Mouse (Mus musculus): ENCODE measurements around the gene Zfpl1. TPM values are rescaled to one million over a fixed set of nuclear protein-coding genes. Genes with fewer than 3 reads are reported as not detected.

Zfpl1 gene
- polyA plus RNA-seq, 1 experiment from 2014 or later, result 82.5 TPM

DNA sequence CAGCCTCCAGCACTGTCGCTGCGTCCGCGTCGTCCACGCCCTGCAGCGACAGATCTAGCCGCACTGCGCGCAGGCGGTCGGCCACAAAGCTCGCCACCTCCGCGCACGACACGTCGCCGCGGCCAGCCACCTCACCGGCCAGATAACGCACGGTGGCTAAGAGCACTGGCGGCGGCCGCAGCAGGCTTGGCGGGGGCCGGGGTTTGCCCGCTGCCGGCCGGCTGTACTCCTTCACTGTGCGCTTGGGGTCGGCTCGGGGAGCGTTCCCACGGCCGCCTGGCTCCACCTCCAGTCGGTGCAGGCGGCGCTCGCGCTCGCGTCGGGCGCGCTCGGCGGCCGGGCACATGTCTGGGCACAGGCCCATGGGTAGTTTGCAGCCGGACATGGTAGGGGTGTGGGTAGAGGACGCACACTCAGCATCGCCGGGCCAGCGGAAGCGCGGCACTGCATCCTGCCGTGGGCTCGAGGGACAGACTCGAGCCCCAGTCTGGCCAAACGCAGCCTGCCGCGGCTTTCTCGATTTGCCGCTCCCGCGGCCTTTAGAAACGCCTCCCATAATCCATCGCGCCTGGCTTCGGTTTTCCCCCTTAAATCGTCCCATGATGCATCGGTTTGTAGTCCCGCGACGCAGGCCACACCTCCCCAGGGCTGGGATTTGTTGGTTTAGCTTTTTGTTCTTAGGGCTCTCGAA, 33.4 kb upstream of the Zfpl1 start, which contains the start of gene Sac3d1:
TSS of gene Sac3d1 (minus strand) at position 665 of the 691 bp plus-strand sequence.
- H3K27ac ChIP-seq, result peak within 1 kb of the TSS; percentile 95
- H3K27me3 ChIP-seq, result no peaks in the 10 kb centered on the region
- peak within 1 kb of the TSS; percentile 89 for H3K4me3 ChIP-seq
- ATAC-seq (ENCODE audit: low FRiP score), result peak; percentile 91
- no peaks in the 10 kb centered on the region for H3K9me3 ChIP-seq
- H3K4me2 ChIP-seq, result peak within 1 kb of the TSS; percentile 93
- H3K4me1 ChIP-seq (replicated peaks), result peaks cover 30% of the 10 kb centered on the region
- under 1% methylated on average over 77 of the region's 77 CpGs for WGBS
- peak within 1 kb of the TSS; percentile 89 for H3K9ac ChIP-seq
- H3K36me3 ChIP-seq, result peaks cover 50% of the 10 kb centered on the region

DNA sequence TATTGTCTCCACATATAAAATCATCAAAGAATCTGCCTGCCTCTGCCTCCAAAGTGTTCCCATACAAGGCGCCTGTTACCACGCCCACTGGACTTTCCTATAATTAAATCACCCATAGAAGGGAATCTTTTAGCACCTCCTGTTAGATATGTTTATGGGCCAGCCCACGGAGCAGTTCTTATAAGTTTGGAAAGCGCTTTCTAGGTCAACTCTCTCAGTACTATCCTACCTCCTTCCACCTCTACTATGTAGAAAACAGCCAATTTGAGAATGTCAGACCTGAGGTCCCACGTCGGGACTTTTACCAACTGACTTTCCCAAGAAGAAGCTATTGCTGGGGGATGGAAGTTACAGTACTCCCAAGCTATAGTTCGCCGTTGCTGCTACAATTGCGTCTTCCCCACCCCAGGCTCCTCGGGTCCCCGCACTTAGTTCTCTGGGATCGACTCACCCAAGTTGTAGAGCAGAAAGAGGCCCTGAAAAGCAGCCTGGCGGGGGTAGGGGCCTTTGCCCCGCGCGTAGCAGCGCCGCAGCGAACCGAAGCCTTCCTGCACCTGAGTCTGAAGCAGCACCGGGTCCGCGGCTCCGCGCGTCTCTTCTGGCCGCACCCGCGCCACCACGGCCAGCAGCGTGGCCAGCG, 32.7 kb upstream of the Zfpl1 start:
- peak overlapping the region; percentile 93 for H3K4me2 ChIP-seq
- H3K9me3 ChIP-seq, result no peaks in the 10 kb centered on the region
- ATAC-seq (ENCODE audit: low FRiP score), result no peak
- WGBS, result 6% methylated on average over 32 of the region's 32 CpGs
- peak overlapping the region; percentile 95 for H3K27ac ChIP-seq
- H3K4me3 ChIP-seq, result peak overlapping the region; percentile 89
- peaks cover 30% of the 10 kb centered on the region for H3K4me1 ChIP-seq (replicated peaks)
- peaks cover 57% of the 10 kb centered on the region for H3K36me3 ChIP-seq
- peak overlapping the region; percentile 89 for H3K9ac ChIP-seq
- H3K27me3 ChIP-seq, result no peaks in the 10 kb centered on the region

DNA sequence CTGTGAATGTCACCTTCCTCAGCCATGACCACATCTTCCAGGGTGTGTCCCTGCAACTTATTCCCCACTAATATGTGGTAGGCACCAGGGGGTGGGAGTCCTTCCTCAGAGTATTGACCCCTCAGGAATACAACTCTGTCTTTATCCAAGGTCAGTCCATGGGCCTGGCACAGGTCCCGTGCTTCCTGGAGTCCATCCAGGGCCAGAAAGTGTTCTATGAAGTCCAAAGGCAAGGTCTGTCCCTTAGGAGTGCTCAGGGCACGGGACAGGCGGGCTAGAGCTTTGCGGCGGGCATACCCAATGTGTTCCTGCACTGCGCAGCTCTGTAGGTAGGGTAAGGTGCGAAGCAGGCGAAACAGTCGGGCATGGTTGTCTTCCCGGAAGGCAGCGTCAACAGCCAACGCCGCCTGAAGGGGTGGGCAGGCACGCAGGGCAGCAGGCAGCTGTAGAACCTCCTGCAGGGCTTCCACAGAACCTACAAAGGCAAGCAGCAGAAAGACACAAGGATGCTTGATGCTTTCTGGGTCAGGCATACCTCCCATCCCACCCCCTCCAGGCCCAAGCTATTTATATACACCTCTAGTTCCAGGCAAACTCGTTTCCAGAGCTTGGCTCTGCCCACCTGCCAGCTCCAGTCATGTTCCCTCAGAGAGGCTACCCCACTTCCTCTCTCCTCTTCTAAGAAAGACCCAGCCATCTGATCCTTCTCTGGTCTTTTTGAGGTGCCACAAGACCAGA, 31.5 kb upstream of the Zfpl1 start:
- H3K9me3 ChIP-seq, result no peaks in the 10 kb centered on the region
- whole genome bisulfite sequencing, result 89% methylated on average over 15 of the region's 15 CpGs
- peak overlapping the region; percentile 93 for H3K4me2 ChIP-seq
- peak overlapping the region; percentile 89 for H3K9ac ChIP-seq
- peaks cover 30% of the 10 kb centered on the region for H3K4me1 ChIP-seq (replicated peaks)
- no peaks in the 10 kb centered on the region for H3K27me3 ChIP-seq
- no peak for ATAC-seq (ENCODE audit: low FRiP score)
- H3K36me3 ChIP-seq, result peaks cover 54% of the 10 kb centered on the region
- H3K27ac ChIP-seq, result no peak overlapping the region
- H3K4me3 ChIP-seq, result peak overlapping the region; percentile 89; the same call in 1 of the 2 replicates

DNA sequence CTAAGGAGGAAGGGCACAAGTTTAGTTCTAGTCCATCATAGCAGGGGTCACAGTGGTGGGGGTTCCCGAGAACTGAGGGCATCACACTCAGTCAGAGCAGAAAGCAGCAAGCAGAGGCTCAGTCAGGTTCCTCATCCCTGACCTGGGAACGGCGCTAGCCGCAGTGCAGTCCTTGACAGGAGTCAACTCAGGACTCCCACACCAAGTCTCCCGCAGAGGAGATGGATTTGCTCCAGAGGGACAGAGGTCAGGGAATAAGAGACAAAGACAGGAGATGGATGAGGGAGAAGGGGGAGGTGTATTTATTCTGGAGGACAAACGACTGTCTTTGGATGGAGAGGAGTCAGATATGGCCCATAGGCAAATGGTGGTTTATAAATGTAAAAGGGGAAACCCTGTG, 28.4 kb upstream of the Zfpl1 start:
- H3K36me3 ChIP-seq, result peaks cover 38% of the 10 kb centered on the region
- no peaks in the 10 kb centered on the region for H3K9me3 ChIP-seq
- H3K4me3 ChIP-seq, result no peak overlapping the region
- 0 out of 2 replicates have a peak overlapping the region, but pooled peaks have one; percentile 24 for H3K9ac ChIP-seq
- H3K4me1 ChIP-seq (replicated peaks), result peaks cover 17% of the 10 kb centered on the region
- no peak overlapping the region for H3K27ac ChIP-seq
- no peak for ATAC-seq (ENCODE audit: low FRiP score)
- H3K27me3 ChIP-seq, result no peaks in the 10 kb centered on the region
- WGBS, result 56% methylated on average over 6 of the region's 6 CpGs
- no peak overlapping the region for H3K4me2 ChIP-seq

DNA sequence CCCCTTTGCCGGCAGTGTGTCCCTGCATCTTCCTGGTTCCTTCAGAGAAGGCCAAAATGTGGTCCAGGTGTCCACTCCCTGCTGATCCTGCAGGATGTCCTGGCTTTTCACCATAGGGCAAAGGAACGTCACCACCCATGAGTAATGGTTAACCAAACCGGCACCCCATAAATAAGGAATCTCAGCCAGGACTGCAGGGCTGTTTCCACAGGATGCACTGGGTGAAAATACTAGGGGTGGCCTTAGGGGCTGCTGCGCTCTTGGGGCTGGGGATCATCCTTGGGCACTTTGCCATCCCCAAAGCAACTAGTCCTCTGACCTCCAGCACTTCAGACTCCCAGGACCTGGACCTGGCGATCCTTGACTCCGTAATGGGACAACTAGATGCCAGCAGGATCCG, 20.8 kb upstream of the Zfpl1 start, which contains the start of gene Naaladl1:
TSS of gene Naaladl1 (plus strand) at position 197 of the 400 bp plus-strand sequence.
- H3K27ac ChIP-seq, result no peak within 1 kb of the TSS
- H3K36me3 ChIP-seq, result no peaks in the 10 kb centered on the region
- H3K4me2 ChIP-seq, result no peak within 1 kb of the TSS
- H3K27me3 ChIP-seq, result no peaks in the 10 kb centered on the region
- 82% methylated on average over 7 of the region's 7 CpGs for WGBS
- no peak for ATAC-seq (ENCODE audit: low FRiP score)
- no peaks in the 10 kb centered on the region for H3K9me3 ChIP-seq
- H3K4me3 ChIP-seq, result no peak within 1 kb of the TSS
- H3K4me1 ChIP-seq (replicated peaks), result no peaks in the 10 kb centered on the region
- 0 out of 2 replicates have a peak within 1 kb of the TSS, but pooled peaks have one; percentile 29 for H3K9ac ChIP-seq

DNA sequence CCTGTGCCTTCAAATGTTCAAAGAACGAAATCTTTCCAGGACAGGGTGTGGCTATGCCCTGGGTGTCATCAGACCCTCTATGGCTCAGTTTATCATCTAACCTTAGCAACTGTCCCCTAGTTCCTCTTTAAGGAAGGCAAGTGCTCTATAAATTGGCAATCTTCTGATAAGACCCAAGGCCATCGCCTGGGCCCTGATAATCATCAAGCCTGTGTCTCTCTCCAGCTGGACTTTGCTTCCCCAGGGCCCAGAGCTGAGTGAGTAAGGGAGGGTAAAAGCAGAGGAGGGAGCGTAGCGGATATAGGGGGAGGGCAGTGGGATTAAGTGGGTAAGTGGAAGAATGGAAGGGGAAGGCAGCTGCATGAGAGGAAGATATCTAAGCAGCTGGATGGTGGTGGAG, 19.7 kb upstream of the Zfpl1 start:
- Histone ChIP-seq H3K9ac (0 out of 2 replicates have a peak overlapping the region, but pooled peaks have one; percentile 1), H3K4me2 (no peak overlapping the region), H3K27ac (no peak overlapping the region), H3K4me1 (replicated peaks) (no peaks in the 10 kb centered on the region), H3K36me3 (no peaks in the 10 kb centered on the region), H3K4me3 (no peak overlapping the region), H3K27me3 (no peaks in the 10 kb centered on the region), H3K9me3 (no peaks in the 10 kb centered on the region)
- 92% methylated on average over 4 of the region's 4 CpGs for WGBS
- ATAC-seq (ENCODE audit: low FRiP score), result no peak

DNA sequence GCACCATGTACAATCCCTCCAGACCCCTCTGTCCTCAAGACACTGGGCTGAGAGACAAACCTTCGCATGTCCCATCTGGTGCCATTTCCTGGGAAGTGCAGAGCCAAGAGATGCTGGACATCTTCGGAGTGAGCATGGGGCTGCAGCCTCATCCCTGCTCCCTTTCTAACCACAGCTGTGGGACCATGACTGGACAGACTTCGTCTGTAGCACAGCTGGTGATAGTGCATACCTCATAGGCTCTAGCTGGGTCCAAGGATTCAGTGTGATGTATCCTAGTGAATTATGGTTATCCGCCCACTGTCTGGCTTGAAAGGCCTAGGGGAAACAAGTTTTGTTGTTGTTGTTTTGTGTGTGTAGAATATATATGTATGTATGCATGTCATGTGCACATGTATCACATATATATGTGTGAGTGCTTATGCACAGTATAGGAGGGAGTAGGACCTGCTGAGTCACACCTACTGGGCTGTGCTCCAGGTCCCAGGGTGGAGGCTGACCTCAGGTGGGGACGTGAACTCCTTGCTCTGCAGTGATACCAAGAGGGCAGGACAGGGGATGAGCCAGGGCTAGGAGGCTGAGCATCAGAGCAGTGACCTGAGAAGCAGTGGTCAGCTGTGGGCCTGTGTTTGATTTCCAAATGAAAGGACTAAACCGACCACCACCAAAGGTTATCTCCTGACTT, 17.6 kb upstream of the Zfpl1 start:
- H3K36me3 ChIP-seq, result no peaks in the 10 kb centered on the region
- ATAC-seq (ENCODE audit: low FRiP score), result no peak
- no peak overlapping the region for H3K4me2 ChIP-seq
- no peaks in the 10 kb centered on the region for H3K27me3 ChIP-seq
- H3K4me3 ChIP-seq, result no peak overlapping the region
- H3K9me3 ChIP-seq, result no peaks in the 10 kb centered on the region
- no peak overlapping the region; the same call in 1 of the 2 replicates for H3K9ac ChIP-seq
- H3K4me1 ChIP-seq (replicated peaks), result no peaks in the 10 kb centered on the region
- H3K27ac ChIP-seq, result no peak overlapping the region
- 80% methylated on average over 6 of the region's 6 CpGs for WGBS

DNA sequence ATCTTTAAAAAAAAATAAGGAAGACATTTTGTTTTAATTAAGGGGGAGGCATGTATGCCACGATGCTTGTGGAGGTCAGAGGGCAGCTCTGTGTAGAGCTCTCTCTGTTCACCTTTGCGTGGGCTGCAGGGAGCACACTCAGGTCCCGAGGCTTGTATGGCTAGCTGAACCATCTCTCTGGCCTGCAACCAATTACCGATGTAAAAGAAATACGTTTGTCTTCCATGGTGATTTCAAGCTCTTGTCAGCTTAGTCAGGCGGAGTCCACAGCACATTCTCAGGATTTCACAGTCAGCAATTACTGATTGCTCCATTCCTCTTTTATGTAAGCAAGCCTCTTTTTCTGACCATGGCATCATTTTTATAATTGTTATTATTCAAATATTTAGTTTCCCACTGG, 16.4 kb upstream of the Zfpl1 start:
- Histone ChIP-seq H3K27ac (no peak overlapping the region), H3K4me3 (no peak overlapping the region), H3K27me3 (no peaks in the 10 kb centered on the region), H3K4me2 (no peak overlapping the region), H3K4me1 (replicated peaks) (no peaks in the 10 kb centered on the region), H3K9me3 (no peaks in the 10 kb centered on the region), H3K36me3 (no peaks in the 10 kb centered on the region), H3K9ac (no peak overlapping the region)
- ATAC-seq (ENCODE audit: low FRiP score), result no peak
- 62% methylated on average over 6 of the region's 6 CpGs for WGBS

DNA sequence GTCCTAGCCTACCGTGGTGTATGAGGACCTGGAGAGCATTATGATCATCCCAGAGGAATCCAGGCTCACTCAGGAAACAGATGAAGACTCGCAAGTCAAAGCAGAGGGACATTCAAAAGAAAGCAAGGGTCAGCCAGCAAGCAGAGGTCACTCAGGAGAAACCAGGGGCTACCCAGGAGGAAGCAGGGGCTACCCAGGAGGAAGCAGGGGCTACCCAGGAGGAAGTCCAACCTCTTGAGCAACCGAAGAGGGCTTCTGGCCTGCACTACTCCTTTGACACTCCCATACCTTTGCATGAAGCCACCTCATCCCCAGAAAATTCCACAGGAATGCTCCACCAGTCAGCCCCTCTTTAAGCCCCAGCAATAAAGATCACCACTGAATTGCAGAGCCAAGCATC, 13.1 kb upstream of the Zfpl1 start:
- no peak overlapping the region for H3K9ac ChIP-seq
- WGBS, result 95% methylated on average over 3 of the region's 3 CpGs
- H3K4me1 ChIP-seq (replicated peaks), result no peaks in the 10 kb centered on the region
- no peak overlapping the region for H3K4me2 ChIP-seq
- H3K27ac ChIP-seq, result no peak overlapping the region
- H3K27me3 ChIP-seq, result no peaks in the 10 kb centered on the region
- no peak overlapping the region for H3K4me3 ChIP-seq
- H3K36me3 ChIP-seq, result no peaks in the 10 kb centered on the region
- no peak for ATAC-seq (ENCODE audit: low FRiP score)
- no peaks in the 10 kb centered on the region for H3K9me3 ChIP-seq

DNA sequence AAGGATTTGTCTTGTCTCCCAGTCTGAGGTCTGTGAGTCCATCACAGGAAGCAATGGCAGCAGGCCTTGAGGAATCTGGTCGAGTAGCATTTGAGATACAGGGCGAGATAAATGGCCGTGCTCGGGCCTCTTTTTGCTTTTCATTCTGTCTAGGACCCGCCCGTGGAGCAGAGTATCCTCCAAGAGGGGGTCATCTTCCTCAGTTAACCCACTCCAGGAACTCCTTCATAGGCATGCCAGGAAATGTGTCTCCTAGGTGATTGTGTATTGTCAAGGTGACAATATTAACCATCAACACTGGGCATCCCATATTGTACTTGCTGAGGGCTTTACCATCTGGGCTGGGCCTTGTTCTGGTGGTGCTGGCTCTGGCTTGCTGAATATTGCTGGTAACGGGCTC, 9.4 kb upstream of the Zfpl1 start, which contains the start of gene AC131692.1:
TSS of gene AC131692.1 (plus strand) at position 301 of the 400 bp plus-strand sequence.
- Histone ChIP-seq H3K4me1 (replicated peaks) (no peaks in the 10 kb centered on the region), H3K9ac (peak within 1 kb of the TSS; percentile 24; the same call in 1 of the 2 replicates), H3K4me2 (no peak within 1 kb of the TSS), H3K9me3 (no peaks in the 10 kb centered on the region), H3K27ac (no peak within 1 kb of the TSS), H3K36me3 (peaks cover 3% of the 10 kb centered on the region), H3K4me3 (no peak within 1 kb of the TSS), H3K27me3 (no peaks in the 10 kb centered on the region)
- WGBS, result 91% methylated on average over 7 of the region's 7 CpGs
- ATAC-seq (ENCODE audit: low FRiP score), result no peak

DNA sequence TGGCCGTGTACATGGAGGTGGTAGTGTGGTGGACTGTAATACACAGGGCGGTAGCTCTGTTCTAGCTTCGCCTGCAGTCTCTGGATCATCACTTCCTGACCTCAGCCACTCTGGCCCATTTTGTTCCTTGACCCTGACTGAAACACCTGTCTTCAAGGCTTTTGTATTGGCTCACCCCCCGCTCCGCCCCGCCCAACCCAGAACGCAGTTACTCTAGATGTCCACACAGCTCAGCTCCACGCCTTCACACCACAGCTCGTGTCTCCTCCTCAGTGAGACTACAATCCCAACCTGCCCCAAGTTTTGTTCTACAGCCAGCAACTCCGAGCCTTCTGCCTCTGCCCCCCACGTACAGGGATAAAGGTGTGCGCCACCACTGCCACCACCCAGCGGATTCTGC, 4.1 kb upstream of the Zfpl1 start:
- Histone ChIP-seq H3K27me3 (no peaks in the 10 kb centered on the region), H3K9ac (no peak overlapping the region), H3K4me2 (no peak overlapping the region), H3K9me3 (no peaks in the 10 kb centered on the region), H3K36me3 (peaks cover 3% of the 10 kb centered on the region), H3K4me3 (no peak overlapping the region), H3K27ac (no peak overlapping the region), H3K4me1 (replicated peaks) (peaks cover 15% of the 10 kb centered on the region)
- WGBS, result 94% methylated on average over 13 of the region's 13 CpGs
- no peak for ATAC-seq (ENCODE audit: low FRiP score)

Data from hindbrain, embryonic 13.5 days (tissue).